Mouse (Mus musculus): ENCODE data around the gene Hmcn1.

The Hmcn1 gene

GRCm38 (mm10) chr1:150534587-150534986, 458.6 kb downstream of the Hmcn1 start:
- DNase-seq (ENCODE audit: low spot score), result no peak

- no peak for DNase-seq (ENCODE audit: low spot score)
Observed at GRCm38 (mm10) chr1:150513041-150513440, 480.2 kb downstream of the Hmcn1 start.

Measured in layer of hippocampus, adult 9-10 months (tissue).